Mouse (Mus musculus): Measurements from ENCODE around the gene Tnfrsf1b. TPM values are rescaled to one million over a fixed set of nuclear protein-coding genes. Genes with fewer than 3 reads are reported as not detected.
A peak's percentile ranks its signal among the peaks of the same experiment; 100 is the strongest.

Gene Tnfrsf1b
- polyA plus RNA-seq, 1 experiment from 2014 or later, result 4.1 TPM

- ATAC-seq (ENCODE audit: low read depth) (no peak), DNase-seq (no peak)
- no peak overlapping the region; the same call in 1 of the 2 replicates for H3K27ac ChIP-seq
- no peak overlapping the region for H3K9ac ChIP-seq
- H3K4me1 ChIP-seq (replicated peaks), result no peaks in the 10 kb centered on the region
- H3K27me3 ChIP-seq, result no peaks in the 10 kb centered on the region
- H3K4me3 ChIP-seq (replicated peaks), result no peak overlapping the region
- 32% methylated on average over 3 of the region's 3 CpGs for WGBS (ENCODE audit: insufficient replicate concordance)
- no peaks in the 10 kb centered on the region for H3K36me3 ChIP-seq
- H3K9me3 ChIP-seq (replicated peaks), result no peaks in the 10 kb centered on the region
- no peak overlapping the region for H3K4me2 ChIP-seq
Measured at GRCm38 (mm10) chr4:145233487-145234228, 13.0 kb downstream of the Tnfrsf1b start.

DNA sequence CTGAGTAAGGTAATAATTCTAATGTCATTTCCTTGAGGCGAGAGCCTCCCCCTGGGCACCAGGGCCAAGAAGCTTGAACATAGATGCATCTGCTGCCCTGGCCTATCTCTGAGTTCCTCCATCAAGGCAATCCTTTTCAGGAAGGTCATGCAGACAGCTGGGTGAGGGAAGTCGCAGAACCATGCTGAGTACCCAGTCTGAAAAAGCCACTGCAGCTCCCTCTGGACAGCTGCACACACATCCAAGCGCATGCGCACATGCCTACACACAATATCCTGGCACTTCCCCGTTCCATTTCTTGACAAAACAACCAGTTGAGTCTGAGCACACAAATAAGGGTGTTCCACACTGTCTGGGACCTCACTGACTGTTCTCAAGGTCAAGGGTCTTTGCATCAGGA lies 14.9 kb downstream of the Tnfrsf1b start:
- DNase-seq (no peak), ATAC-seq (ENCODE audit: low read depth) (no peak)
- Histone ChIP-seq H3K4me1 (replicated peaks) (no peaks in the 10 kb centered on the region), H3K4me3 (replicated peaks) (no peak overlapping the region), H3K27me3 (no peaks in the 10 kb centered on the region), H3K4me2 (no peak overlapping the region), H3K36me3 (no peaks in the 10 kb centered on the region), H3K9me3 (replicated peaks) (no peaks in the 10 kb centered on the region), H3K27ac (no peak overlapping the region), H3K9ac (no peak overlapping the region)
- WGBS (ENCODE audit: insufficient replicate concordance), result 80% methylated on average over 5 of the region's 5 CpGs

DNA sequence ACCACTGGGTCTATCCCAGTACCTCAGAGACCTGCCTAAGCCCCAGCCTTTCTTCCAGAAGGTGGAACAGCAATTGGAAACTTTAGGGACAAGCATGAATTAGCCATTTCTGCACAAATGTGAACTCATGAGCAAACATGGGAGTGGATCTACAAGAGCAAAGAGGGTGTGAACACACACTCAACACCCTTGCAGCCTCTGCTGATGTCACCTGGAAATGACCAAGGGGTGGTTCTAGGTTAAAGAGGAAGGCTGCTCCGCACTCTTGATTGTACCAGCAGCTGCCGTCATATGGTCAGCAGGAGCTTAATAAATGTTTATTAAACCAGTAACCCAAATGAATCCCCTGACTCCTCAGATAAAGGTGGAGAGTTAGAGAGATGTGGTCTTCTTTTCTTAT lies 16.0 kb downstream of the Tnfrsf1b start:
- 76% methylated on average over 2 of the region's 2 CpGs for WGBS (ENCODE audit: insufficient replicate concordance)

DNA sequence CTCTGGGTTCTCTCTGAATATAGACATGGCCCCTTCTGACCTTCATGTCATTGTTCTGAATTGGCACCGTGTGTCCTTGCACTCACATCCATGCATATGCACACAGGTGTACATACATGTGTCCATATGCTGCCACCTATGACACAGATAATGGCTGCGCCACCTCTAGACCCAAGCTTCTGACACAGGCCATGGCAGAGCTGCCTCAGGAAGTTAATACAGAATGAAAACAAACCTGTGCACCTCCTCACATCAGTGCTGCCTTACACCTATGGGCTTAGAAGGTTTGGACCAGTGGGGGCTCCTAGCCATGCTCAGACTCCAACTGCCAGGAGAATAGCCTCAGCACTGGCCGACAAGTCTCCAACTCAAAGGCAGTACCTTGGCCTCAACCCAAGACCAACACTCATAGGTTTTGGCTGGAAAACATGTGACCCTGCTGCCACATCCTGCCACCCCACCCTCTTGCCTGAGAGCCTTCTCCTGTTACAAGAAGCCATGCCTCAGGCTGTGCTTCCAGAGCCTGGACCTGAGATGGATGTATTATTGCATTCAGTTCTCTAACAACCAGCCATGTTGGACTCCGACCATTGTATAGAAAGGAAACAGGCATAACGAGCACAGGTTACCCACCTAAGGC lies 17.0 kb downstream of the Tnfrsf1b start:
- Histone ChIP-seq H3K4me2 (no peak overlapping the region), H3K27ac (no peak overlapping the region), H3K27me3 (no peaks in the 10 kb centered on the region), H3K9ac (no peak overlapping the region), H3K4me1 (replicated peaks) (no peaks in the 10 kb centered on the region), H3K4me3 (replicated peaks) (no peak overlapping the region), H3K36me3 (peaks cover 3% of the 10 kb centered on the region; the same call in 1 of the 2 replicates), H3K9me3 (replicated peaks) (no peaks in the 10 kb centered on the region)
- no peak for ATAC-seq (ENCODE audit: low read depth)
- WGBS (ENCODE audit: insufficient replicate concordance), result 65% methylated on average over 5 of the region's 5 CpGs
- no peak for DNase-seq

More for the DNA sequence above, 16.0 kb downstream of the Tnfrsf1b start:
- H3K27me3 ChIP-seq, result no peaks in the 10 kb centered on the region
- H3K4me3 ChIP-seq (replicated peaks), result no peak overlapping the region
- H3K36me3 ChIP-seq, result no peaks in the 10 kb centered on the region
- no peaks in the 10 kb centered on the region for H3K9me3 ChIP-seq (replicated peaks)
- no peak overlapping the region for H3K9ac ChIP-seq
- no peak overlapping the region for H3K27ac ChIP-seq
- H3K4me1 ChIP-seq (replicated peaks), result no peaks in the 10 kb centered on the region
- DNase-seq (no peak), ATAC-seq (ENCODE audit: low read depth) (no peak)
- no peak overlapping the region for H3K4me2 ChIP-seq

GRCm38 (mm10) chr4:145229051-145229450 lies 17.6 kb downstream of the Tnfrsf1b start:
- WGBS (ENCODE audit: insufficient replicate concordance), result 49% methylated on average over 6 of the region's 6 CpGs
- H3K36me3 ChIP-seq, result peaks cover 8% of the 10 kb centered on the region; the same call in 1 of the 2 replicates
- H3K9me3 ChIP-seq (replicated peaks), result no peaks in the 10 kb centered on the region
- H3K27me3 ChIP-seq, result no peaks in the 10 kb centered on the region
- H3K27ac ChIP-seq, result no peak overlapping the region
- H3K4me1 ChIP-seq (replicated peaks), result no peaks in the 10 kb centered on the region
- H3K4me3 ChIP-seq (replicated peaks), result no peak overlapping the region
- ATAC-seq (ENCODE audit: low read depth) (no peak), DNase-seq (no peak)
- no peak overlapping the region for H3K9ac ChIP-seq
- no peak overlapping the region for H3K4me2 ChIP-seq

DNA sequence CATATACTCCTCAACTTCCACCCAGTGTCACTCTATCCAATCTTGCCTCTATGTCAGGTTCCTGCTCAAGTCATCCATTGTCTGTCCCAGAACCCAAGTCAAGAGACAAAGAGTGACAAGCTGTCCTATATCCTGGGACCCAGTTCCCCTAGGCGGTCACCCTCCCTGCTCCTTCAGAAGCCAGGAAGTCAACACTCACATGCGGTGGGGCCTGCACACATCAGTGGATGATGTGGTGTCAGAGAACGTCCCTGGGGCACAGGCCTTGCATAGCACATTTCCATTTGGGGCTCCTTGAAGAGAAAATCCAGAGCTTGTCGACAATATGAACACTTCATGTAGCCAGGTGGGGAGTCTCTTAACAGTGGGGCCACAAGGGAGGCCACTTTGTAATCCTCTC lies 22.1 kb downstream of the Tnfrsf1b start:
- WGBS (ENCODE audit: insufficient replicate concordance), result 71% methylated on average over 4 of the region's 4 CpGs
- no peak overlapping the region for H3K4me2 ChIP-seq
- ATAC-seq (ENCODE audit: low read depth) (no peak), DNase-seq (no peak)
- no peak overlapping the region for H3K9ac ChIP-seq
- H3K4me3 ChIP-seq (replicated peaks), result no peak overlapping the region
- no peaks in the 10 kb centered on the region for H3K27me3 ChIP-seq
- no peaks in the 10 kb centered on the region for H3K9me3 ChIP-seq (replicated peaks)
- H3K4me1 ChIP-seq (replicated peaks), result peaks cover 32% of the 10 kb centered on the region
- H3K36me3 ChIP-seq, result peaks cover 8% of the 10 kb centered on the region; the same call in 1 of the 2 replicates
- no peak overlapping the region for H3K27ac ChIP-seq

DNA sequence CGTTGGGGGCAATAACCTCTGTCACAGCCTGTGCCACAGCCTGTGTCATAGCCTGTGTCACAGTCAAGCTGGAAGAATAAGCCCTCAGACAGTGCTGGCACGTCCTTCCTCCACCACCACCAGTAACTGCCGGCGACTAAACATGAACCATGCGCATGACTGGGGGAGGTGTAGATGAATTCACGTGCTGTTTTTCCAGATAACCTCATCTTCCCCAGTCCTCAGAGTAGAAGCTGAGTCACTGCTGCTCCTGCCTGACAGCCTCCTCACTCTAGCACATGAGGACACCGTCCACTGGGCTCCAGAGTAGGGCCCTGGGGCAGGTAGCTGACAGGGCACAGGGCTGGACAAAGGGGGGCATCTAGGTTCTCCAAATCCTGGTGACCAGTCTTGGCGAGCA lies 24.6 kb downstream of the Tnfrsf1b start:
- Histone ChIP-seq H3K27ac (peak overlapping the region; percentile 84), H3K9ac (peak overlapping the region; percentile 58), H3K4me1 (replicated peaks) (peaks cover 35% of the 10 kb centered on the region), H3K4me3 (replicated peaks) (no peak overlapping the region), H3K36me3 (peaks cover 8% of the 10 kb centered on the region; the same call in 1 of the 2 replicates), H3K4me2 (peak overlapping the region; percentile 26), H3K9me3 (replicated peaks) (no peaks in the 10 kb centered on the region), H3K27me3 (no peaks in the 10 kb centered on the region)
- DNase-seq, result peak; percentile 51
- peak; percentile 95 for ATAC-seq (ENCODE audit: low read depth)
- WGBS (ENCODE audit: insufficient replicate concordance), result 19% methylated on average over 8 of the region's 8 CpGs

DNA sequence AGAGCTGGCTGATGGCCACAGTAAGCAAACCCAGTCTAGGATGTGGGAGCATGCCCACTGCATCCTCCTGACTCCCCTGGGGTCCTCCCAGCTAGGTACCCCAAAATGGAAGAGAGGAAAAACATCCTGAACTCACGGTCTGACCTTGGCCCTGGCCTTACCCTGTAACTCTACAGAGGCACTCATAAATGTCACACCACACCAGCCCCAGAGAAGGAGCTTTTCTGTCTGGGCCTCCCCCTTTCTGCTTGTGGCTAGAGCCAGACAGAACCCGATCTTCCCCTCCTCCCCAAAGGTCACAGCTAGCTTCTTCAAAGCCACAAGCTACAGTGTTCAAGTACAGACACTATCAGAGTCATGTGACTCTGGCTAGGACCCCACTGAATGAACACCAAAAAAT lies 25.3 kb downstream of the Tnfrsf1b start:
- Histone ChIP-seq H3K4me3 (replicated peaks) (no peak overlapping the region), H3K4me1 (replicated peaks) (peaks cover 35% of the 10 kb centered on the region), H3K9me3 (replicated peaks) (no peaks in the 10 kb centered on the region), H3K36me3 (peaks cover 8% of the 10 kb centered on the region; the same call in 1 of the 2 replicates), H3K27me3 (no peaks in the 10 kb centered on the region), H3K4me2 (no peak overlapping the region), H3K27ac (peak overlapping the region; percentile 84; the same call in 1 of the 2 replicates), H3K9ac (peak overlapping the region; percentile 58)
- DNase-seq, result no peak
- no peak for ATAC-seq (ENCODE audit: low read depth)
- 42% methylated on average over 2 of the region's 2 CpGs for WGBS (ENCODE audit: insufficient replicate concordance)

DNA sequence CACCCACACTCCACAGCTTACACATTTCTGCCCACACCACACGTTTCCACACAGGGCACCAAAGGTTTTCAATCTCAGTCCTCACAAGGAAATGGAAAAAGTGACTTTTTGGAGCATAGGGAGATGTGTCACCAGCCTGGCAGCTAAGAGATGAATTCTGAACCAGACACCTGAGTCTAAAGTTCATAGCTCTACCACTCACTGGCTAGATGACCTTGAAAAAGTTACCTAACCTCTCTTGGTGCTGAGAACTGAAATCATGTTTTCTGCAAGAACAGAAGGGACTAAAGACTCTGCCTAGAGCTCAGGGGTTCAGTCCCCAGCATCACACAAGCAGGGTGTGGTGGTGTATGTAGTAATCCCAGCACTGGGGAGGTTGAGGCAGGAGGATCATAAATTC lies 26.7 kb downstream of the Tnfrsf1b start:
- H3K27ac ChIP-seq, result no peak overlapping the region; the same call in 1 of the 2 replicates
- no peak for DNase-seq

DNA sequence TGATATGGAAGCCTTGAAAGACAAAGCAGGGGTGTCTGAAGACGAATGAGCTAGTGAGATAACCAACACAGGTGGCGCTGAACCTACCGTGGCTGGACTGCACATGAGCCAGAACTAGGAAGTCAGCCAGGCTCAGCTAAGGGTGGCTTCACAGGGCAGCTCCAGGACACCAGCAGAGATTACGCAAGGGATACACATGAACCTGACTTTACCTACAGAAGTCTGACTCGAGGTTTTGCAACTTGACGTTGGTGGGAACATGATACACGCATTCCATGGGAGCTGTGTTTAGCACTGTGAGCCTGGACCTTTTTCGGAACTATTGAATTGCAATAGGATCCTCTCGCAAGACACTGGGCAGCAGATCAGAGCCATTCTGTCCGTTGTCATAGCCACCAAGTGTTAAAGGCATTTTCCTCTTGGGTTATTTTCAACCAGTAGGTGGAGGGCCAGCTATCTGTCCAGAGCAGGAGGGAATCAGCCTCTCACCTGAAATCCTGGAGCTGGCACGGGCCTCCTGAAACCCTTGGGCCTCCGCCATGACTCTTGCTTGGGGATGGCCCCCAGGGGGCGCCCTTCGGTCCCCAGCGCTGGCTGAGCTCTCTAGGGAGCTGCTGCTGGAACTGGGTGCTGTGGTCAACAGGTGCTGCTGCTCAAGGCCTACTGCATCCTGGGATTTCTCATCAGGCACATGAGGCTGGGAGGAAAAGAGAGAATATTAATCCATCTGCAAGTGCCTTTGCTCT lies 27.3 kb downstream of the Tnfrsf1b start:
- Histone ChIP-seq H3K36me3 (peaks cover 3% of the 10 kb centered on the region), H3K27ac (no peak overlapping the region; the same call in 1 of the 2 replicates), H3K27me3 (no peaks in the 10 kb centered on the region), H3K9me3 (replicated peaks) (no peaks in the 10 kb centered on the region), H3K4me3 (replicated peaks) (no peak overlapping the region), H3K4me1 (replicated peaks) (peaks cover 35% of the 10 kb centered on the region), H3K4me2 (no peak overlapping the region), H3K9ac (no peak overlapping the region)
- WGBS (ENCODE audit: insufficient replicate concordance), result 51% methylated on average over 15 of the region's 15 CpGs
- no peak for DNase-seq
- 0 out of 2 replicates have a peak, but pooled peaks have one; percentile 4 for ATAC-seq (ENCODE audit: low read depth)

More for the DNA sequence above, 26.7 kb downstream of the Tnfrsf1b start:
- Histone ChIP-seq H3K27me3 (no peaks in the 10 kb centered on the region), H3K4me2 (no peak overlapping the region), H3K9ac (no peak overlapping the region), H3K9me3 (replicated peaks) (no peaks in the 10 kb centered on the region), H3K4me3 (replicated peaks) (no peak overlapping the region), H3K4me1 (replicated peaks) (peaks cover 35% of the 10 kb centered on the region), H3K36me3 (peaks cover 6% of the 10 kb centered on the region)
- ATAC-seq (ENCODE audit: low read depth), result no peak
- WGBS (ENCODE audit: insufficient replicate concordance), result 79% methylated on average over 1 of the region's 1 CpGs

GRCm38 (mm10) chr4:145217837-145218236 lies 28.8 kb downstream of the Tnfrsf1b start:
- H3K9ac ChIP-seq, result no peak overlapping the region
- WGBS (ENCODE audit: insufficient replicate concordance), result 77% methylated on average over 5 of the region's 5 CpGs
- H3K4me2 ChIP-seq, result no peak overlapping the region
- H3K27ac ChIP-seq, result no peak overlapping the region
- no peaks in the 10 kb centered on the region for H3K27me3 ChIP-seq
- no peak overlapping the region for H3K4me3 ChIP-seq (replicated peaks)
- H3K4me1 ChIP-seq (replicated peaks), result peaks cover 35% of the 10 kb centered on the region
- DNase-seq, result no peak
- H3K9me3 ChIP-seq (replicated peaks), result no peaks in the 10 kb centered on the region
- ATAC-seq (ENCODE audit: low read depth), result no peak
- no peaks in the 10 kb centered on the region; the same call in 1 of the 2 replicates for H3K36me3 ChIP-seq

All from liver, embryonic 13.5 days (tissue).